Mouse (Mus musculus) stomach, postnatal 0 days (tissue): ENCODE results near the gene Cela3b.

Source experiments
- CTCF ChIP-seq: IDR thresholded peaks from 2 replicates; pipeline ENCODE4 v1.5.1; 2016; ENCODE audit warnings: antibody characterized with exemption, low read depth, mild to moderate bottlenecking, moderate library complexity
- EP300 ChIP-seq: optimal IDR thresholded peaks from 2 replicates; pipeline ENCODE3; 2016; ENCODE audit warnings: antibody characterized with exemption

DNA sequence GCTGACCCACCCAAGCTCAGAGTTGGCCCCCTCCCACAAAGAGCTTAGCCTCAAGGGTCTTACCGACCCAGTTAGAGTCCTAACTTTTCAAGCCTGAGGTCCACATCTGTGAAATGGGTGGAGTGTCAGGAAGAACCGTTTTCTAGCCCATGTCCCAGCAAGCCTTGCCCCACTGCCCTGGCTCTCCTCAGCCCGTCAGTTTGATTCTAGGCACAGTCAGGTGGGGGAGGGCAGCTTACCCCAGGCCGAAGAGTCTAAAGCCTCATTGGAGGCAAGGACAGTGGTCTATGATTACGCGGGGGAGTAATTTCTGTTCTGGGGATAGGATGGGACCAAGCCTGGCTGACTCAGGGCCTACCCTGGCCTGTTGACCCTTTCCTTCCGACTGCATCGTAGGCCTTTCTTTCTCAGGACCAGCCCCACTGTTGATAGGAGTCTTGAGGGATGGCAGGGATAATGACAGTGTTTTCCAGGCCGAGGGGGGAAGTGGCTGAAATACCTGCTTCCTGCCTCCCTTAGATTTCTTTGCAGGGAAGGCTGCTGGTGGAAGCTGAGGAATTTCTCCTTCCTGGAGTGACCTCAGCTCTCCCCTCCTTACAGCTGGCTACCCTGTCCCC is 40.5 kb upstream of the Cela3b start:
- TF ChIP-seq CTCF (no peak), EP300 (no peak)
